Mouse (Mus musculus): ENCODE measurements at regions not wholly inside any gene's neighbourhood (a gene's known extent, or its start where the extent isn't known, plus 50 kb on each side); places are given as distances from the start of the nearest gene placed in this dataset.
"Not testable (repeated sequence)": the region's sequence is repeated elsewhere in the genome, so short reads cannot be mapped to it uniquely, and the experiment has no call there.

DNA sequence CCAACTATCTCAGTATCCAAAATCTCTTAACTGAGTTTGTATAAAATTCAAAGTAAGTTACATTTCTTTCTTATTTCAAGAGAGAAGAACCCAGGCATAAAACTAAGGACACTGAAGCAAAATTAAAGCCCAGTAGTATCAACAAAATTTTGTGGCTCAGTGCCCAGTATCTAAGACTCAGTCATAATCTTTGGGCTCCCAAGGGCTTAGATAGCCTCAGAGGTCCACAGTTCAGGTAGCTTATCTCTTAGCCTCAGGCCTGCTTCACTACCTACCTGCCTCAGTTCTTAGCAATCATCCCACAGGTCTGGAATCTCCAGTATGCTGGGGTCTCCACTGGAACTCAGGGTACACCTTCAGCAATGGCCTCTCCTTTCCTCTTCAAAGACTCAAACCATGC, 835.6 kb upstream of the Olfr1507 start:
- TF ChIP-seq CTCF, POLR2A (IDR thresholded peaks at IDR 0.05; ENCODE audit: insufficient read depth, low read depth, low read length): not testable (repeated sequence)

Data from olfactory bulb, adult 2 months (tissue).